25 mouse cellular contexts compared by ENCODE assay signal in the genomic region with DNA sequence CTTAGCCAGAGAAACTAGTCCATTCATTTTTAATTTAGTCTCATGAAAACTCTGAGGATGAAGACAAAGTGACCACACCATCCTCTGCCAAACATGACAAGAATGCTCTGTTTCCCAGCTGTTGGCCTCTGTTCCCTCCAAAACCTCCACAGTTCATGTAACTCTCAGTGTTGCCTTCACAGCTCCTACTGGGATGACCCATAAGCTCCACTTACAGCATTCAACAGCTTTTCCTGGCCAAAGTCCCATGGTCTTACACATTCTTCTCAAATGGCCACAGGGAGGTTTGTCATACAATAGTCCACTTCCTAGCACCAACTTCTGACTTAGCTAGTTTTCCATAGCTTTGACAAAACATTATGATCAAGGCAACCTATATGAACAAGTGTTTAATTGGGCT.
DNase-seq lines count a peak whose midpoint lies in the region; ATAC-seq and TF ChIP-seq lines count a peak whose summit lies in the region.
"Had no signal": no experiment of that assay in that cellular context is flagged by ENCODE, and none has a peak within 500 bp of the region (broad histone marks: within the 10 kb centered on the region; RNA-seq: fewer than 3 reads in every experiment).

No protein-coding gene starts in this region.

- H3K4me1 ChIP-seq in bone marrow macrophage, adult 2 months (ENCODE audit: control insufficient read depth, insufficient read depth, low read length), result peaks cover 13% of the 10 kb centered on the region
- H3K4me1 ChIP-seq in liver, embryonic 12.5 days, result no peaks in the 10 kb centered on the region
- H3K4me1 ChIP-seq: embryonic facial prominence, embryonic 12.5 days had no signal

- no peaks in the 10 kb centered on the region for H3K9me3 ChIP-seq in liver, embryonic 12.5 days (replicated peaks)
- H3K9me3 ChIP-seq: embryonic facial prominence, embryonic 10.5 days; embryonic facial prominence, embryonic 12.5 days; forebrain, embryonic 13.5 days; forebrain, embryonic 15.5 days had no signal

- H3K36me3 ChIP-seq in liver, embryonic 12.5 days, result no peaks in the 10 kb centered on the region
- H3K36me3 ChIP-seq: embryonic facial prominence, embryonic 10.5 days; embryonic facial prominence, embryonic 12.5 days; forebrain, embryonic 15.5 days; G1E had no signal

- TF ChIP-seq POLR2A in bone marrow macrophage, adult 2 months (IDR thresholded peaks at IDR 0.05; ENCODE audit: borderline replicate concordance, low read depth, low read length), result no peak

- DNase-seq in 3T3-L1 (ENCODE audit: low read depth, low spot score), result peak; percentile 46
- peak; percentile 47 for DNase-seq in Muller cell, postnatal 12 days (ENCODE audit: inconsistent ontology term)
- DNase-seq in thymus, postnatal 0 days (ENCODE audit: low spot score), result no peak
- DNase-seq in adipocyte (ENCODE audit: low spot score), result no peak
- DNase-seq: adrenal gland, adult 2 months; adrenal gland, postnatal 10 days; adrenal gland, postnatal 25 days; B cell, adult 2 months; cerebellum, adult 11-12 months; cerebellum, adult 2 months; cerebellum, adult 9-10 months; cerebellum, postnatal 10 days; cerebellum, postnatal 25 days; forebrain, postnatal 0 days had no signal

- ATAC-seq in liver, embryonic 12.5 days, result no peak
- ATAC-seq: activated CD4-positive, CD25-positive, alpha-beta regulatory T cell, adult 4 months; CD4-positive, CD25-positive, alpha-beta regulatory T cell, adult 4 months; forebrain, embryonic 13.5 days; forebrain, embryonic 15.5 days; forebrain, postnatal 0 days; Patski had no signal

- no peak overlapping the region for H3K4me3 ChIP-seq in bone marrow macrophage, adult 2 months (ENCODE audit: insufficient read depth, low read length)
- H3K4me3 ChIP-seq in liver, embryonic 12.5 days, result no peak overlapping the region
- H3K4me3 ChIP-seq: embryonic facial prominence, embryonic 10.5 days; embryonic facial prominence, embryonic 12.5 days; forebrain, embryonic 13.5 days; forebrain, embryonic 15.5 days had no signal

- H3K27me3 ChIP-seq in liver, embryonic 12.5 days (replicated peaks), result 0 out of 2 replicates have a peak, but pooled peaks cover 4% of the 10 kb centered on the region
- H3K27me3 ChIP-seq: CH12.LX; embryonic facial prominence, embryonic 12.5 days; forebrain, embryonic 15.5 days; Patski had no signal

- TF ChIP-seq CTCF in bone marrow macrophage, adult 2 months (IDR thresholded peaks at IDR 0.05; ENCODE audit: low read depth, low read length), result no peak

- peak overlapping the region; percentile 34 for H3K27ac ChIP-seq in bone marrow macrophage, adult 2 months (ENCODE audit: insufficient read depth, low read depth, low read length)
- no peak overlapping the region for H3K27ac ChIP-seq in liver, embryonic 12.5 days
- H3K27ac ChIP-seq: embryonic facial prominence, embryonic 10.5 days; embryonic facial prominence, embryonic 12.5 days; forebrain, embryonic 13.5 days; forebrain, embryonic 15.5 days had no signal

- no peak overlapping the region for H3K4me2 ChIP-seq in liver, embryonic 12.5 days
- H3K4me2 ChIP-seq: embryonic facial prominence, embryonic 12.5 days; forebrain, embryonic 13.5 days; forebrain, embryonic 15.5 days had no signal

- H3K9ac ChIP-seq in liver, embryonic 12.5 days, result no peak overlapping the region
- H3K9ac ChIP-seq: embryonic facial prominence, embryonic 12.5 days; forebrain, embryonic 13.5 days; forebrain, embryonic 15.5 days; forebrain, postnatal 0 days had no signal

Comparison
In these comparisons a context has a peak if more than half of its experiments do, and no peak if none do; other contexts are left out.
1. DNase-seq: peak in 3T3-L1 (single experiment) and Muller cell, postnatal 12 days (single experiment); none in thymus, postnatal 0 days (single experiment) and adipocyte (single experiment).